Mouse (Mus musculus): ENCODE data around the gene Nupl2.

The Nupl2 gene

GRCm38 (mm10) chr5:24208505-24208904, 43.7 kb downstream of the Nupl2 start:
- DNase-seq (ENCODE audit: low spot score in 2 of 2), result no peak

DNA sequence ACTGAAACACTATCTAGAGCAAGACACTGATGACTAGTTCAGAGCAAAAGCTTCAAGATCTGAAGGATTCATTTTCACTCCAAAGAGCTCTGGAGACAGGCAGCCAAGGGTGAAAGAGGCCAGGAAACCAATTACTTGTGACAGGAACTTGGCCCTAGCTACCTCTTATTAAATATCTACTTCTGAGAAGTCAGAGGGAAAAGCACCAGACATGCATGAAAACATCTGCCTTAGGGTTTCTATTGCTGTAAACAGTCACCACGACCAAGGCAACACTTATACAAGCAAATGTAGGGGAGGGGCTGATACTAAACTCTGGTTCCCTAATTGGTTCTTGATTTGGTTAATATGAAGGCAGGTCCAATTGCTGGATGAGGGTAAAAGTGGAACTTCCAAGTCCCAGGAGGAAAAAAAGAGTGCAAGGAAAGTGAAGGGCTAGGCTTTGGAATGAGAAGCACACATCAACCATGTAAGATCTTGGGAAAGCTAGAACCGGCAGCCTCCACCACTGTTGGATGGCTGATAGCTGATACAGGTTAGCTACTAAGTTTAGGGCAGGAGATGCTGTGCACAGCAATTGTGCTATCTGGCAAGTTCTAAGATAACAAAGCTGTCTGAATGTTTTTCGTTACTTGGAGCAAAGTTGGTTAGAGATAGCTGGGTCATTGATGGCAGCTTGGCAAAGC, 49.2 kb downstream of the Nupl2 start:
- no peak for DNase-seq (ENCODE audit: low spot score in 2 of 2)

GRCm38 (mm10) chr5:24214547-24214878, 49.8 kb downstream of the Nupl2 start:
- DNase-seq (ENCODE audit: low spot score in 2 of 2), result no peak

- no peak for DNase-seq (ENCODE audit: low spot score in 2 of 2)
These were observed 50.1 kb downstream of the Nupl2 start for GRCm38 (mm10) chr5:24214900-24215299.
